Mouse (Mus musculus) liver, postnatal 0 days (tissue): ENCODE measurements around the gene Shoc2.

Experiments used
- CTCF ChIP-seq: sonication (generic); IDR thresholded peaks from 2 replicates; pipeline ENCODE4 v1.5.1; 2016; ENCODE audit warnings: antibody characterized with exemption, low read depth
- EP300 ChIP-seq: IDR thresholded peaks from 2 replicates; pipeline ENCODE4 v1.6.1; 2016; ENCODE audit warnings: antibody characterized with exemption, low read depth, mild to moderate bottlenecking

GRCm38 (mm10) chr19:54051651-54052050 lies 107.5 kb downstream of the Shoc2 start:
- TF ChIP-seq CTCF, result no peak
- TF ChIP-seq EP300, result no peak
